Mouse (Mus musculus): ENCODE measurements around the gene Adamts15.

DNA sequence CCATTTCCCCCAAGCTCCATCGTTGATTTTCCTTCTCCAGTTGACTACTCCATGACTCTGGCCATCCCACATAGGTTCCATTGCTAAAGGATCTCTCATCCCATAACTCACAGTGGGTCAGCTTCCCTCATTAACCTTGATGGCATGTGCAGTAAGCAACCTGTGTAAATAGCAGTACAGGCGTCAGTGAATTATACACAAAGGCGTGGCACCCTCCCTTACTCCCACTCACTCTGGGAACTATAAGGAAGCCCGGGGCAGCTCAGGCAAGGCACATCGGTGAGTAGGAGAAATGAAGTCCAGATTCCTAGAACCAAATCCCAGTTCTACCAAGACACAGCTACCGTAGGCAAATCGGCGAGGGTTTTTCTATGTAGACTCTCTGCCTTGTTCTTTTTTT is 72.8 kb downstream of the Adamts15 start:
- no peak for TF ChIP-seq CTCF (IDR thresholded peaks at IDR 0.05; ENCODE audit: low read depth, low read length)
- TF ChIP-seq POLR2AphosphoS5 (IDR thresholded peaks at IDR 0.05; ENCODE audit: insufficient replicate concordance, low read depth, low read length) = no peak
- TF ChIP-seq GATA1 (IDR thresholded peaks at IDR 0.05; ENCODE audit: borderline replicate concordance, low read length) = no peak
